Mouse (Mus musculus): ENCODE data around the gene Rxylt1. TPM values are rescaled to one million over a fixed set of nuclear protein-coding genes. Genes with fewer than 3 reads are reported as not detected.

Gene Rxylt1
- polyA plus RNA-seq (2012; fragmentation: generic; extraction: Trizol): 10 to 100 TPM in 1 of 2 experiments, 1 to 10 TPM in 1; 4.6 to 24.5 TPM

GRCm38 (mm10) chr10:122096980-122097844 is at the start of gene Rxylt1:
TSS of gene Rxylt1 (minus strand) at chr10:122097371.

GRCm38 (mm10) chr10:122046904-122047726 is 50.1 kb downstream of the Rxylt1 start, which contains the start of gene Srgap1:
TSS of gene Srgap1 (minus strand) at chr10:122047315.

Other genes with a start within 250 kb of the Rxylt1 start
- under 1 TPM in 1 of 2 experiments, not detected in 1; 0.07 TPM for gene Srgap1, start 50.1 kb downstream of the Rxylt1 start, polyA plus RNA-seq (2012; fragmentation: generic; extraction: Trizol)

Data from C3H10T1/2 (cell line).